Mouse (Mus musculus): Measurements from ENCODE around the gene Ros1. TPM values are rescaled to one million over a fixed set of nuclear protein-coding genes. Genes with fewer than 3 reads are reported as not detected.

Gene Ros1
- 0.09 TPM in 1 of 2 replicates, not detected in the other for polyA plus RNA-seq (2014; fragmentation: Nextera tagmentation; extraction: Ambion mirVana)

DNA sequence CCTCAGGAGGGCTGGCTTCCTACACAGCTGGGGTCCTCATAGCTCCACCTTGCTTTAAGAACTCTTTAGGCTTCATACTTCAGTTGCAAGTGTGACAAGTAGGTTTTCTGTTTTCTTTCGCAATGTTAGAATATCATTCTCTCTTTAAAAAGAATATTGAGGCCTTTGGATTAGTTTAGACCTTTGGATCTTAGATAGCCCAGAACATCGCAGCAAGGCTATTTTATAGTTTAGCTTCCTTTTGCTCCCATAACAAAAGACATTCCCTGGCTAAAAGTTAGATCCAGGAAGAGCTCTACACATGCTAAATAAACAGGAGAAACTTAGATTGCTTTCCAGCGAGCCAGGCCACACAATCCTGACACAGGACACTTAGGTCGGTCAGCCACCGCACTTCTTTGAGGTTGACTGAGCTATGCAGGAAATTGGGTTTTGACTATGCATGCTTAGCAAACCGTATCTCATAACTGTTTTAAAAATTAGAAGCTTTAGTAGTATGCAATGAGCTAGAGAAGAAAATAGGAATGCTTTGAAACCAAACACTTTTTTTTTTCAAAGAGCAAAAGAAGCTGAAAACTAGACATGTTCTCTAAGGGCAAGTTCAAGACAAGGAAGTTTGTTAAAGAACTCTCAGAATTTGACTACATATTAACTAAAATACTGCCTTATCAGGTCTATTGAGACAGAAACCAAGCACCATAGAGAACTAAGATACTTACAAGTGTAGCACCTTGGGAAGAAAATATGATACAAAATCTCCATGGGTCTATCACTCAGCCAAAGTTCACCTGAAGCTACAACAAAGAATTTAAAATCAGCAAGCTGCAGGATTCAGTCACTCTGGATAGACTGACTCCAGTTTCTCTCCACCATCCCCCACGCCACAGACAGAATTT is at the start of gene Ros1:
Gene Ros1 (minus strand): TSS at position 288 of the 896 bp plus-strand sequence.
- H3K27ac ChIP-seq (ENCODE audit: low read depth, low read length), result no peak within 1 kb of the TSS
- DNase-seq (ENCODE audit: low spot score) (no peak), ATAC-seq (replicated peaks; ENCODE audit: low FRiP score) (no peak)
- no peak within 1 kb of the TSS for H3K9ac ChIP-seq (ENCODE audit: low read depth, low read length)
- H3K36me3 ChIP-seq (ENCODE audit: control insufficient read depth, insufficient read depth, low read length), result no peaks in the 10 kb centered on the region
- H3K27me3 ChIP-seq (replicated peaks; ENCODE audit: control insufficient read depth, insufficient read depth, low read length), result no peaks in the 10 kb centered on the region
- H3K9me3 ChIP-seq (ENCODE audit: control insufficient read depth, low read length), result no peaks in the 10 kb centered on the region
- H3K4me3 ChIP-seq (ENCODE audit: low read depth, low read length), result no peak within 1 kb of the TSS
- WGBS, result 76% methylated on average over 7 of the region's 7 CpGs
- no peak within 1 kb of the TSS for H3K4me2 ChIP-seq
- H3K4me1 ChIP-seq (replicated peaks; ENCODE audit: control insufficient read depth, insufficient read depth, low read length), result no peaks in the 10 kb centered on the region

DNA sequence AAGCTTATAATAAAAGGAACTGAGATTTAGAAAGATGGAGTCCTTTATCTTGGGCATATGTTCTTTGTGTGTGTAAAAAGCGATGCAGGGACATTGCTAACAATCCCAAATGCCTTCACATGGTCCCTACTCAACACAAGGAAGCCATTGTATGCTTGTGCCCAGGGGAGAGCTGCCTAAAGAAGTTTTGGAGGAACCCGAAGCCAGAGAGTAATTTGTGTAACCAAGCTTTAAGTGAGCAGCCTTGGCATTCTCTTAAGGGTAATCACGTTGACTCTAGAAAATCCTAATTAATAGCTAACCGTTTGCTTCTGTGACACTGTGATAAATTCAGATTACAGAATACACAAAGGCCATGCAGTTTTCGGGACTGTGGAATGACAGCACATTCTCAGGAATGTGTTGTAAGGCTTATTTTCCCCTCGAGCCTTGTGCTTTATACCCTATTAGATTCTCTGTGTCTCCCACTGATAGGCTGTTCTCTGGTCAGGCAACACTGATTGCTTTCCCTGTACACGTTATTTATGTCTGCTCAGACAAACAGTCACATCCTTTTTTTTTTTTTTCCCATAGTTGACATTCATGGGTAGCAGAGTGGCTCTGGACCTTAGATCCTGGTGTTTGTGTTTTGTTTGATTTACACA is 47.8 kb upstream of the Ros1 start:
- Histone ChIP-seq H3K9me3 (ENCODE audit: control insufficient read depth, low read length) (no peaks in the 10 kb centered on the region), H3K27me3 (replicated peaks; ENCODE audit: control insufficient read depth, insufficient read depth, low read length) (no peaks in the 10 kb centered on the region), H3K9ac (ENCODE audit: low read depth, low read length) (no peak overlapping the region), H3K4me2 (no peak overlapping the region), H3K36me3 (ENCODE audit: control insufficient read depth, insufficient read depth, low read length) (no peaks in the 10 kb centered on the region), H3K4me3 (ENCODE audit: low read depth, low read length) (no peak overlapping the region), H3K4me1 (replicated peaks; ENCODE audit: control insufficient read depth, insufficient read depth, low read length) (no peaks in the 10 kb centered on the region), H3K27ac (ENCODE audit: low read depth, low read length) (no peak overlapping the region)
- 62% methylated on average over 7 of the region's 7 CpGs for WGBS
- DNase-seq (ENCODE audit: low spot score) (no peak), ATAC-seq (replicated peaks; ENCODE audit: low FRiP score) (no peak)

- Histone ChIP-seq H3K9ac (ENCODE audit: low read depth, low read length) (no peak overlapping the region), H3K4me1 (replicated peaks; ENCODE audit: control insufficient read depth, insufficient read depth, low read length) (no peaks in the 10 kb centered on the region), H3K4me2 (no peak overlapping the region), H3K27me3 (replicated peaks; ENCODE audit: control insufficient read depth, insufficient read depth, low read length) (no peaks in the 10 kb centered on the region), H3K27ac (ENCODE audit: low read depth, low read length) (no peak overlapping the region), H3K9me3 (ENCODE audit: control insufficient read depth, low read length) (no peaks in the 10 kb centered on the region), H3K36me3 (ENCODE audit: control insufficient read depth, insufficient read depth, low read length) (no peaks in the 10 kb centered on the region), H3K4me3 (ENCODE audit: low read depth, low read length) (no peak overlapping the region)
- DNase-seq (ENCODE audit: low spot score), result no peak
- ATAC-seq (replicated peaks; ENCODE audit: low FRiP score), result no peak
- WGBS, result 76% methylated on average over 5 of the region's 5 CpGs
Observed at GRCm38 (mm10) chr10:52242015-52242414, 47.0 kb upstream of the Ros1 start.

DNA sequence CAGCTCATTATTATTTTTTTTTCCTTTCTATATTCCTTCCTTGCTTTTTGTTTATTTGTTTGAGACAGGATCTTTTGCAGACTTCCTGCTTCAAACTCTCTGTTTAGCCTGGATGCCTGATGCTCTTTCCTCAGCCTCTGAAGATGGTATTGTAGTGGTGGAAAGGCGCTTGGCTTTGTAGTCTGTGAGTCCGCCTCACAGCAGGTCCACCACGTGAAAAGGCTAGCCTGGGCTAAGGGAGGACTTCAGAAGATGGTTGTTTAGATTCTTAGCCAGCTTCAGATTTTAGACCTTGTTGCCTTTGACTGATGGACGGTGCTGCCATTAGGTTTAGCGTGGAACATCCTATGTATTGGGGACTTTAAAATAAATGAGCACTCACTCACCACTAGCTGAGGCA is 40.4 kb upstream of the Ros1 start:
- Histone ChIP-seq H3K27me3 (replicated peaks; ENCODE audit: control insufficient read depth, insufficient read depth, low read length) (no peaks in the 10 kb centered on the region), H3K4me1 (replicated peaks; ENCODE audit: control insufficient read depth, insufficient read depth, low read length) (no peaks in the 10 kb centered on the region), H3K4me3 (ENCODE audit: low read depth, low read length) (peak overlapping the region; percentile 80; the same call in 1 of the 2 replicates), H3K4me2 (peak overlapping the region; percentile 93; the same call in 1 of the 2 replicates), H3K27ac (ENCODE audit: low read depth, low read length) (no peak overlapping the region), H3K9me3 (ENCODE audit: control insufficient read depth, low read length) (no peaks in the 10 kb centered on the region), H3K36me3 (ENCODE audit: control insufficient read depth, insufficient read depth, low read length) (no peaks in the 10 kb centered on the region), H3K9ac (ENCODE audit: low read depth, low read length) (no peak overlapping the region)
- DNase-seq (ENCODE audit: low spot score) (no peak), ATAC-seq (replicated peaks; ENCODE audit: low FRiP score) (no peak)
- 79% methylated on average over 5 of the region's 5 CpGs for WGBS

- H3K9ac ChIP-seq (ENCODE audit: low read depth, low read length), result peak overlapping the region; percentile 85; the same call in 1 of the 2 replicates
- H3K4me1 ChIP-seq (replicated peaks; ENCODE audit: control insufficient read depth, insufficient read depth, low read length), result no peaks in the 10 kb centered on the region
- no peak for ATAC-seq (replicated peaks; ENCODE audit: low FRiP score)
- no peaks in the 10 kb centered on the region for H3K27me3 ChIP-seq (replicated peaks; ENCODE audit: control insufficient read depth, insufficient read depth, low read length)
- no peak overlapping the region for H3K27ac ChIP-seq (ENCODE audit: low read depth, low read length)
- H3K4me2 ChIP-seq, result peak overlapping the region; percentile 93
- 24% methylated on average over 7 of the region's 7 CpGs for WGBS
- peak overlapping the region; percentile 80 for H3K4me3 ChIP-seq (ENCODE audit: low read depth, low read length)
- DNase-seq (ENCODE audit: low spot score), result no peak
- H3K9me3 ChIP-seq (ENCODE audit: control insufficient read depth, low read length), result no peaks in the 10 kb centered on the region
- H3K36me3 ChIP-seq (ENCODE audit: control insufficient read depth, insufficient read depth, low read length), result no peaks in the 10 kb centered on the region
Observed at GRCm38 (mm10) chr10:52234654-52234981, 39.6 kb upstream of the Ros1 start.

DNA sequence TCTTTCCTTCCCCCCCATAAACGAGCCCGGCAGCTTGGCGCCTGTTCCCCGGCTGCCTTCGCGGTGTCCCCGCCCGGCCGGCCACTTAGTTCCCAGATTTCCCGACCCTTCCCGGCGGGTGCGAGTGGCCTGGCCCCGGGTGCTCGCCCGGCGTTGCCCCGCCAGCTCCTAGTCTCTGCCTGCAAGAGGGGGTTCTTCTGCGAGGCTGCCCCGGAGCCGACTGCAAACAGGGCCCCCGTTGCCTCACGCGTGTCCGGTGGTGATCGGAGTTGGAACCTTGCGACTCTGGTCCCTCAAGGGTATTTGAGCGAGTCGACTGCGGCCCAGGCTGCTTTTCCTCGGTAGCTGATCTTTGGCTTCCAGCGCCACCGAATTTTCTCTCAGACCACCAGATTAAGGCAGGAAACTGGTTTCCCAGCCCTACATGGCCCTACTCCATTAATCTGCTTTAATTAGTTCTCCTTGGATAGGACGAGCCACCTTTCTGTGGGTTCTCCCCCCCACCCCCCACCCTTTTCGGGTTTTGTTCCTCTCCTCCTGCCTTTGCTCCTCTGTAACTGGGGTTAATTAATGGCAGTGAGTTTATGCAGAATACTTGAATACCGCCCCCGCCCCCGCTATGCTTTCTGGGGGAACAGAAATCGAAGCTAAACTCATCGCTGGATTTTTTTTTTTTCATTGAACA is 39.1 kb upstream of the Ros1 start:
- Histone ChIP-seq H3K27ac (ENCODE audit: low read depth, low read length) (peak overlapping the region; percentile 66), H3K36me3 (ENCODE audit: control insufficient read depth, insufficient read depth, low read length) (no peaks in the 10 kb centered on the region)
- under 1% methylated on average over 40 of the region's 40 CpGs for WGBS

DNA sequence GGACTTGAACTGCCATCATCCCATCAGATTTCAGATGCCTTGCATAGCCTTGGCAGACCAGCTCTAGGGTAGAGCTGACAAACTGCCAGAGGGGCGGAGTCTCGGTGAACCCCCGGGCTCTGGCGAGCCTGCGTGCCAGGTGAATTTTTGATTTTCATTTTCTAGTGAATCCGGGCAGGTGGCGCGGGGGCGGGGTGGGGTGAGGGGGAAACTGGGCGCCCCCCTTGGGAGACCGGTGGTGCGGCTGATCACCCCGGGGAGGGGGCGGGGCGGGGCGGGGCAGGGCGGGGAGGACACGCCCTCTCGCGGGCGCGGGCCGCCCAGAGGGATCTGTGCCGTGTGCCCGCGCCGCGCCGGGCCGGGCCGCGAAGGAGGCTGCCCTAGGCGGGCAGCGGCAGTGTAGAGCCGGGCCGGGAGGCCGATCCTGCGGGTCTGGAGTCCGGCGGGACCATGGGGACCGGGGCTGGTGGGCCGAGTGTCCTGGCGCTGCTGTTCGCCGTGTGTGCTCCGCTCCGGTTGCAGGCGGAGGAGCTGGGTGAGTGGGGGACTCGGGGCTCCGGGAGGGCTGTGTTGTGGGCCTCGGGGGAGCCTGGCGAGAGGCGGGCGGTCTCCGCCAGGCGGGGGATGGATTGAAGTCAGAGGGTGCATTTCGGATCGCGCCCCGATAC is 38.4 kb upstream of the Ros1 start, which contains the start of gene Dcbld1:
Gene Dcbld1 (plus strand): TSS at position 319 of the 668 bp plus-strand sequence.
- peak within 1 kb of the TSS; percentile 80 for H3K4me3 ChIP-seq (ENCODE audit: low read depth, low read length)
- peak within 1 kb of the TSS; percentile 66 for H3K27ac ChIP-seq (ENCODE audit: low read depth, low read length)
- WGBS, result under 1% methylated on average over 52 of the region's 60 CpGs
- peak within 1 kb of the TSS; percentile 93 for H3K4me2 ChIP-seq
- peak within 1 kb of the TSS; percentile 85 for H3K9ac ChIP-seq (ENCODE audit: low read depth, low read length)
- DNase-seq (ENCODE audit: low spot score) (peak; percentile 78), ATAC-seq (replicated peaks; ENCODE audit: low FRiP score) (peak; percentile 92)
- no peaks in the 10 kb centered on the region for H3K36me3 ChIP-seq (ENCODE audit: control insufficient read depth, insufficient read depth, low read length)
- no peaks in the 10 kb centered on the region for H3K4me1 ChIP-seq (replicated peaks; ENCODE audit: control insufficient read depth, insufficient read depth, low read length)
- H3K9me3 ChIP-seq (ENCODE audit: control insufficient read depth, low read length), result no peaks in the 10 kb centered on the region
- H3K27me3 ChIP-seq (replicated peaks; ENCODE audit: control insufficient read depth, insufficient read depth, low read length), result no peaks in the 10 kb centered on the region

More for the DNA sequence above, 39.1 kb upstream of the Ros1 start:
- no peaks in the 10 kb centered on the region for H3K27me3 ChIP-seq (replicated peaks; ENCODE audit: control insufficient read depth, insufficient read depth, low read length)
- H3K4me3 ChIP-seq (ENCODE audit: low read depth, low read length), result peak overlapping the region; percentile 80
- DNase-seq (ENCODE audit: low spot score), result peak; percentile 73
- H3K4me1 ChIP-seq (replicated peaks; ENCODE audit: control insufficient read depth, insufficient read depth, low read length), result no peaks in the 10 kb centered on the region
- H3K9ac ChIP-seq (ENCODE audit: low read depth, low read length), result peak overlapping the region; percentile 85
- peak overlapping the region; percentile 93 for H3K4me2 ChIP-seq
- no peaks in the 10 kb centered on the region for H3K9me3 ChIP-seq (ENCODE audit: control insufficient read depth, low read length)
- peak; percentile 35 for ATAC-seq (replicated peaks; ENCODE audit: low FRiP score)
